Mouse (Mus musculus) heart, adult 2 months (tissue): ENCODE measurements around the gene Nfs1. TPM values are rescaled to one million over a fixed set of nuclear protein-coding genes. Genes with fewer than 3 reads are reported as not detected.
A peak's percentile ranks its signal among the peaks of the same experiment; 100 is the strongest.

Experiments used
- DNase-seq, 2 experiments: peaks; one replicate each; pipeline ENCODE4 v3.0.0; 2021
- H3K27ac ChIP-seq: fragments of 200-600 bp; 2 replicates; pipeline ENCODE4 v1.8.1; 2022
- H3K27me3 ChIP-seq: fragments of 200-500 bp; 2 replicates; pipeline ENCODE4 v1.6.1; 2012; ENCODE audit warnings: mild to moderate bottlenecking, low read length, inconsistent platforms, mixed read lengths; ENCODE audit not compliant: control insufficient read depth, insufficient read depth
- H3K36me3 ChIP-seq: fragments of 200-500 bp; 2 replicates; pipeline ENCODE4 v1.6.1; 2012; ENCODE audit warnings: low read length, inconsistent platforms; ENCODE audit not compliant: control insufficient read depth, insufficient read depth
- H3K4me1 ChIP-seq: fragments of 200-500 bp; 2 replicates; pipeline ENCODE4 v1.6.1; 2011; ENCODE audit warnings: low read length; ENCODE audit not compliant: control insufficient read depth, insufficient read depth
- H3K4me3 ChIP-seq: fragments of 200-600 bp; 2 replicates; pipeline ENCODE4 v1.8.1; 2022
- H3K79me2 ChIP-seq: fragments of 200-500 bp; replicated peaks from 2 replicates; pipeline ENCODE4 v1.6.1; 2012; ENCODE audit warnings: mild to moderate bottlenecking, inconsistent platforms, low read length, moderate library complexity, mixed read lengths; ENCODE audit not compliant: control insufficient read depth, insufficient read depth
- H3K9ac ChIP-seq: fragments of 200-500 bp; 2 replicates; pipeline ENCODE4 v1.6.1; 2012; ENCODE audit warnings: low read depth, mild to moderate bottlenecking, control low read depth, inconsistent platforms, low read length, mixed read lengths
- CTCF ChIP-seq: fragments of 200-600 bp; IDR thresholded peaks from 2 replicates; pipeline ENCODE4 v1.8.1; 2022; ENCODE audit warnings: antibody characterized with exemption, mild to moderate bottlenecking, moderate library complexity
- EP300 ChIP-seq: fragments of 200-500 bp; IDR thresholded peaks from 2 replicates; pipeline ENCODE4 v1.6.1; 2011; ENCODE audit warnings: low read depth, low read length, control low read depth; ENCODE audit not compliant: insufficient read depth
- POLR2A ChIP-seq: fragments of 200-500 bp; IDR thresholded peaks from 2 replicates; pipeline ENCODE4 v1.6.1; 2011; ENCODE audit warnings: mild to moderate bottlenecking, low read depth, low read length, control low read depth; ENCODE audit not compliant: insufficient read depth
- WGBS: fragments of 180-500 bp; shearing (Covaris S2); methylation state at CpG from one replicate; pipeline ENCODE4 v1.1.7; 2018; 5-methylcytosine and 5-hydroxymethylcytosine counted together
- intact Hi-C: fragments of 180-260 bp; cut with DNase I; formaldehyde crosslinking; loops from one replicate; pipeline ENCODE4 v1.15.1; 2025
- polyA plus RNA-seq: library from polyadenylated mRNA; depleted of rRNA; stranded (reverse); fragments of >200 nt; gene quantifications from 2 replicates; pipeline ENCODE4 v1.2.3, GENCODE M21; 2012
- total RNA-seq, 2 experiments: library from RNA; stranded (reverse); gene quantifications; 2 replicates each; pipeline ENCODE4 v1.2.3; 2021

Gene Nfs1
- total and polyA plus RNA-seq, 3 experiments = 81.4 to 96.6 (median 83.7) TPM

GRCm38 (mm10) chr2:156146272-156146989, 2.4 kb upstream of the Nfs1 start:
- peaks cover 3% of the 10 kb centered on the region for H3K4me1 ChIP-seq
- H3K27me3 ChIP-seq = no peaks in the 10 kb centered on the region
- WGBS = 57% methylated on average over 5 of the region's 5 CpGs
- no peak for DNase-seq
- no peaks in the 10 kb centered on the region for H3K79me2 ChIP-seq
- intact Hi-C loops = loop anchor here (2.0 to 10.0 kb wide), 2 partner anchors 14 to 142 kb away; partner anchors contain the start of genes 6430550D23Rik and Ergic3
- no peak overlapping the region for H3K9ac ChIP-seq
- no peak overlapping the region for H3K4me3 ChIP-seq
- peaks cover 33% of the 10 kb centered on the region for H3K36me3 ChIP-seq
- TF ChIP-seq EP300 (no peak), CTCF (no peak), POLR2A (no peak)
- H3K27ac ChIP-seq = no peak overlapping the region

DNA sequence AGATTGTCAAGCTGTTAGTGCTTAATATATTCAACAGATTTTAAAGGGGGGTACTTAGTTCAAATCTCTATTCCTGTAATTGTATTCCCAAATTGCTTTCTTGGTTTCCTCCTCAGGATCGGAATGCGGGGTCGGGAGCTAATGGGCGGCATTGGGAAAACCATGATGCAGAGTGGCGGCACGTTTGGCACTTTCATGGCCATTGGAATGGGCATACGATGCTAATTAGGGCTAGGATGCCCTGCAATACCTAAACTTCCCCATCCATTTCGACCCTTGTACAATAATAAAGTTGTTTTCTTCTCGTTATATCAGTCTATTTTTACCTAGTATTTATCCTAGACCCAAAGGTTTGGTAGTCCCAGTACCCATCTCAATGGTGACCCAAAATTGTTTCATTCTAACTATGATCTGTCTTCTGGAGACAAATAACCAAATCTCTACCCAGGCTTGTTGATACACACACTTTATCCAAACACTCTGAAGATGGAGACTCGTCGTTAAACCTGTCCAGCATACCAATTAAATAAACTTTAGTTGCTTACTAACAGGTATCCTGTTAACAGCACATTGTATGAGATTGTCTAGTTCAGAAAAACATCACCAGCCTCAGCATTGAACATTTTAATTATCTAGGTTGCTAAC, 1.6 kb upstream of the Nfs1 start:
- Histone ChIP-seq H3K4me1 (peaks cover 3% of the 10 kb centered on the region), H3K79me2 (no peaks in the 10 kb centered on the region), H3K27me3 (no peaks in the 10 kb centered on the region), H3K27ac (no peak overlapping the region), H3K36me3 (peaks cover 28% of the 10 kb centered on the region), H3K9ac (no peak overlapping the region), H3K4me3 (no peak overlapping the region)
- 51% methylated on average over 11 of the region's 11 CpGs for WGBS
- TF ChIP-seq CTCF (no peak), POLR2A (0 out of 2 replicates have a peak, but pooled peaks have one; percentile 25)
- DNase-seq = no peak
- intact Hi-C loops = loop anchor here (2.0 to 10.0 kb wide), 2 partner anchors 15 to 141 kb away; partner anchors contain the start of genes 6430550D23Rik and Ergic3

- no peak for TF ChIP-seq EP300
- TF ChIP-seq POLR2A = no peak
- no peak for TF ChIP-seq CTCF
- 3% methylated on average over 16 of the region's 16 CpGs for WGBS
- peak overlapping the region; percentile 99 for H3K9ac ChIP-seq
Observed at GRCm38 (mm10) chr2:156143367-156143766, 619 bp downstream of the Nfs1 start.

GRCm38 (mm10) chr2:156142820-156143219, 1.2 kb downstream of the Nfs1 start:
- intact Hi-C loops = loop anchor here (5.0 to 10.0 kb wide), 3 partner anchors 134 to 181 kb away; partner anchors contain the start of genes 6430550D23Rik and Ergic3
- H3K27me3 ChIP-seq = no peaks in the 10 kb centered on the region
- H3K27ac ChIP-seq = no peak overlapping the region
- H3K79me2 ChIP-seq = no peaks in the 10 kb centered on the region
- no peak for TF ChIP-seq EP300
- peak; percentile 39 for TF ChIP-seq CTCF
- TF ChIP-seq POLR2A = no peak
- no peak overlapping the region for H3K9ac ChIP-seq
- DNase-seq = no peak
- WGBS = 85% methylated on average over 2 of the region's 2 CpGs
- H3K4me3 ChIP-seq = no peak overlapping the region
- peaks cover 3% of the 10 kb centered on the region for H3K4me1 ChIP-seq
- H3K36me3 ChIP-seq = peaks cover 7% of the 10 kb centered on the region

More at GRCm38 (mm10) chr2:156143367-156143766, 619 bp downstream of the Nfs1 start:
- Histone ChIP-seq H3K4me1 (peaks cover 3% of the 10 kb centered on the region), H3K4me3 (peak overlapping the region; percentile 93), H3K79me2 (no peaks in the 10 kb centered on the region), H3K36me3 (peaks cover 10% of the 10 kb centered on the region), H3K27ac (peak overlapping the region; percentile 88), H3K27me3 (no peaks in the 10 kb centered on the region)
- intact Hi-C loops = loop anchor here (5.0 to 10.0 kb wide), 3 partner anchors 134 to 181 kb away; partner anchors contain the start of genes 6430550D23Rik and Ergic3
- no peak for DNase-seq

DNA sequence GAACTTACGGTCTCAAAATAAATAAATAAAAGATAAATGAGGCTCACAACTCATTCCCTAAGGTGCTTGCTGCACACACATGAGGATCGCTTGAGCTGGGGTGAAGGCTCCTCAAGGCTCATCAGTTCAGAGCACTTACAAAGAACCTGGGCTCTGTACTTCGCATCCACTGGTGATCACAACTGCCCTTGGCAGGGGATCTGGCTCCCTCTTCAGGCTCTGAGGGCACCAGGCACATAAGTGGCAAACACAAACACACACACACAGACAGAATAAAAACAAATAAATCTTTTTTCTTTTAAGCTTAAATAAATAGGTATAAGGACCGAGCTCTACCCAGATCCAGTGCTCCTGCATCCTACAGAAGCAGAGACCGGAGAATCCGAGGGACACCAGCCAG, 8.3 kb downstream of the Nfs1 start:
- TF ChIP-seq CTCF = peak; percentile 32
- TF ChIP-seq POLR2A = no peak
- Histone ChIP-seq H3K27me3 (no peaks in the 10 kb centered on the region), H3K9ac (no peak overlapping the region), H3K4me3 (no peak overlapping the region), H3K79me2 (no peaks in the 10 kb centered on the region), H3K36me3 (no peaks in the 10 kb centered on the region), H3K27ac (no peak overlapping the region), H3K4me1 (no peaks in the 10 kb centered on the region)
- DNase-seq = no peak
- intact Hi-C loops = no loop called here
- 90% methylated on average over 6 of the region's 6 CpGs for WGBS

DNA sequence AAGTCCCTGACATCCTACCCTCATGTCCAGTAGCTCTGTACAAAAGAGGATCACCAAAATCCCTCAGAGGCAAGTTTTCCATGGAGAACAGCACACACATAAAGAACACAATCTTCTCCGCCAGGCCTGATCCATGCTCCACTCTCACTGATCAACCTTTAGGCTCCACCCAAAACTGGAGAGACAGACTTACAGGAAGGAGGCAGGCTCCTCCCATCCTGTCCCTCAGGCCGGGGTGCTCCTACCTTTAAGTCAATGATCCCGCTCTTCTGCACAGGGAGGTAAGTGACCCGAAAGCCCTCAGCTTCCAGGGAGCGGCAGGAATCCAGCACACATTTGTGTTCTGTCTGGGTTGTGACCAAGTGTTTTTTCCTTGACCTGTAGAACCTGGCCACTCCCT, 9.8 kb downstream of the Nfs1 start:
- no peaks in the 10 kb centered on the region for H3K4me1 ChIP-seq
- TF ChIP-seq POLR2A = no peak
- no peak for TF ChIP-seq EP300
- no peak for TF ChIP-seq CTCF
- intact Hi-C loops = no loop called here
- H3K27ac ChIP-seq = no peak overlapping the region
- no peak for DNase-seq
- no peaks in the 10 kb centered on the region for H3K27me3 ChIP-seq
- H3K79me2 ChIP-seq = no peaks in the 10 kb centered on the region
- H3K9ac ChIP-seq = no peak overlapping the region
- H3K36me3 ChIP-seq = no peaks in the 10 kb centered on the region
- WGBS = 72% methylated on average over 5 of the region's 5 CpGs
- H3K4me3 ChIP-seq = no peak overlapping the region
